Mouse (Mus musculus): ENCODE measurements around the gene Id4. TPM values are rescaled to one million over a fixed set of nuclear protein-coding genes. Genes with fewer than 3 reads are reported as not detected.

Id4 gene
- total RNA-seq, 2 experiments from 2014 or later = 52.9 to 53.3 TPM

- DNase-seq (ENCODE audit: low spot score in 2 of 2) = no peak
These were observed 53.5 kb downstream of the Id4 start for GRCm38 (mm10) chr13:48314500-48314899.

All from layer of hippocampus, adult 18-20 months (tissue).